Mouse (Mus musculus): Measurements from ENCODE around the gene Gm42688.

- no peak for TF ChIP-seq CTCF (IDR thresholded peaks at IDR 0.05; ENCODE audit: borderline replicate concordance, insufficient read depth, low read length)
- TF ChIP-seq POLR2A (IDR thresholded peaks at IDR 0.05; ENCODE audit: low read depth, low read length) = no peak
Observed at GRCm38 (mm10) chr6:83155552-83156238, 54.3 kb downstream of the Gm42688 start.
